In the genomic region with DNA sequence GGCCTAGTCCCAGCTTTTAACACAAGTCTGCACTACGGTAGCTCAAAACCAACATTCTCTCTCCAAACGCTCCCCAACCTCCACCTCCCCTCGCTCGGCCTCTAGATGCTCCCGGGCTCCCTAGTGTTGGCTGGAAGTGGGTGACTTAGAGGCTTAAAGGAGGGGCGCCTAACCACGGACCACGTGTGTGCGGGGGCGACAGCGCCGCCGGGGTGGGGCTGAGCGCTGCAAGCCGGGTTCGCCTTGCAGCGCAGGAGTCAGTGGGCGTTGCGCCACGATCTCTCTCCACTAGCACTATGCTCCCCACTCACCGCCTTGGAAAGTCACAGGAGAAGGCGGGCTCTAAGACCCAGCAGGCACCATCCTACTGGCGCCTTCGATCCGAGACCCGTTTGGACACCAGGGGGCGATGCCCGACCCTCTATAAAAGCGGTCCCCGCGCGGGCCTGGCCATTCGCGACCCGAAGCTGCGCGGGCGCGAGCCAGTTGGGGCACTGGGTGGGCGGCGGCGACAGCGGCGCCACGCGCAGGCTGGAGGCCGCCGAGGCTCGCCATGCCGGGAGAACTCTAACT, we compare ENCODE assay signal across 8 mouse cellular contexts. TPM values are rescaled to one million over a fixed set of nuclear protein-coding genes. Genes with fewer than 3 reads are reported as not detected.
A peak's percentile ranks its signal among the peaks of the same experiment; 100 is the strongest.
DNase-seq lines count a peak whose midpoint lies in the region; ATAC-seq and TF ChIP-seq lines count a peak whose summit lies in the region.

Cebpa (plus strand) TSS at position 453 of the 573 bp plus-strand sequence.

- H3K27ac ChIP-seq in embryonic facial prominence, embryonic 10.5 days (replicated peaks) = peak within 1 kb of the TSS; percentile 76
- peak within 1 kb of the TSS; percentile 59 for H3K27ac ChIP-seq in kidney, adult 2 months (ENCODE audit: insufficient read depth, low read depth, low read length)
- H3K27ac ChIP-seq in limb, embryonic 11.5 days (replicated peaks; ENCODE audit: low read depth, low read length) = no peak within 1 kb of the TSS
- H3K27ac ChIP-seq in midbrain, embryonic 13.5 days = no peak within 1 kb of the TSS
- peak within 1 kb of the TSS; percentile 99 for H3K27ac ChIP-seq in small intestine, adult 2 months (ENCODE audit: insufficient read depth, low read depth, low read length)

- no peaks in the 10 kb centered on the region for H3K36me3 ChIP-seq in embryonic facial prominence, embryonic 10.5 days (replicated peaks)
- H3K36me3 ChIP-seq in kidney, adult 2 months (ENCODE audit: control insufficient read depth, insufficient read depth, low read length) = no peaks in the 10 kb centered on the region
- H3K36me3 ChIP-seq in limb, embryonic 11.5 days (ENCODE audit: control insufficient read depth, insufficient read depth, low read length) = no peaks in the 10 kb centered on the region
- no peaks in the 10 kb centered on the region for H3K36me3 ChIP-seq in midbrain, embryonic 13.5 days
- H3K36me3 ChIP-seq in small intestine, adult 2 months (ENCODE audit: control insufficient read depth, insufficient read depth, low read length) = no peaks in the 10 kb centered on the region

- peak; percentile 82 for ATAC-seq in limb, embryonic 11.5 days (ENCODE audit: insufficient number of reproducible peaks, low FRiP score, low TSS enrichment, low read depth)
- ATAC-seq in midbrain, embryonic 13.5 days = peak; percentile 90

- DNase-seq in adrenal gland, postnatal 10 days = peak; percentile 99
- peak; percentile 95 for DNase-seq in embryonic facial prominence, embryonic 10.5 days (ENCODE audit: low spot score)
- peak; percentile 97 to 99 for DNase-seq in heart, adult 18-20 months
- peak; percentile 98 for DNase-seq in kidney, adult 2 months
- peak; percentile 97 for DNase-seq in limb, embryonic 11.5 days (ENCODE audit: low spot score)
- DNase-seq in MN1 (ENCODE audit: low spot score) = no peak

- no peaks in the 10 kb centered on the region for H3K9me3 ChIP-seq in embryonic facial prominence, embryonic 10.5 days
- no peaks in the 10 kb centered on the region for H3K9me3 ChIP-seq in limb, embryonic 11.5 days (ENCODE audit: control insufficient read depth, low read length)
- H3K9me3 ChIP-seq in midbrain, embryonic 13.5 days = no peaks in the 10 kb centered on the region

- peak within 1 kb of the TSS; percentile 68 for H3K4me3 ChIP-seq in embryonic facial prominence, embryonic 10.5 days
- H3K4me3 ChIP-seq in kidney, adult 2 months (ENCODE audit: insufficient read depth, low read depth, low read length) = peak within 1 kb of the TSS; percentile 79
- peak within 1 kb of the TSS; percentile 47 for H3K4me3 ChIP-seq in limb, embryonic 11.5 days (ENCODE audit: low read depth, low read length)
- H3K4me3 ChIP-seq in midbrain, embryonic 13.5 days (replicated peaks) = peak within 1 kb of the TSS; percentile 53
- peak within 1 kb of the TSS; percentile 92 for H3K4me3 ChIP-seq in small intestine, adult 2 months (ENCODE audit: low read depth, low read length)

- peak; percentile 90 for TF ChIP-seq POLR2A in kidney, adult 2 months (IDR thresholded peaks at IDR 0.05; ENCODE audit: low read depth, low read length)
- TF ChIP-seq POLR2A in small intestine, adult 2 months (IDR thresholded peaks at IDR 0.05; ENCODE audit: low read depth, low read length) = peak; percentile 99

- peaks cover 93% of the 10 kb centered on the region for H3K27me3 ChIP-seq in embryonic facial prominence, embryonic 10.5 days (replicated peaks; ENCODE audit: low read depth, poor library complexity, severe bottlenecking)
- H3K27me3 ChIP-seq in kidney, adult 2 months (replicated peaks; ENCODE audit: control insufficient read depth, insufficient read depth, low read length) = no peaks in the 10 kb centered on the region
- peaks cover 60% of the 10 kb centered on the region for H3K27me3 ChIP-seq in limb, embryonic 11.5 days (ENCODE audit: control insufficient read depth, insufficient read depth, low read length)
- peaks cover 80% of the 10 kb centered on the region for H3K27me3 ChIP-seq in midbrain, embryonic 13.5 days
- no peaks in the 10 kb centered on the region for H3K27me3 ChIP-seq in small intestine, adult 2 months (ENCODE audit: control insufficient read depth, insufficient read depth, low read length)

- WGBS in embryonic facial prominence, embryonic 10.5 days = under 1% methylated on average over 50 of the region's 50 CpGs
- WGBS in kidney, adult 2 months = under 1% methylated on average over 50 of the region's 50 CpGs
- under 1% methylated on average over 50 of the region's 50 CpGs for WGBS in limb, embryonic 11.5 days
- WGBS in midbrain, embryonic 13.5 days = under 1% methylated on average over 50 of the region's 50 CpGs
- WGBS in small intestine, adult 2 months = under 1% methylated on average over 50 of the region's 50 CpGs

- peak within 1 kb of the TSS; percentile 57 for H3K9ac ChIP-seq in limb, embryonic 11.5 days (ENCODE audit: low read length)
- H3K9ac ChIP-seq in midbrain, embryonic 13.5 days (replicated peaks) = peak within 1 kb of the TSS; percentile 57

- peak within 1 kb of the TSS; percentile 96 for H3K4me2 ChIP-seq in limb, embryonic 11.5 days (ENCODE audit: low read depth, severe bottlenecking)
- peak within 1 kb of the TSS; percentile 98 for H3K4me2 ChIP-seq in midbrain, embryonic 13.5 days (replicated peaks)

- TF ChIP-seq CTCF in kidney, adult 2 months (conservative IDR thresholded peaks at IDR 0.05; ENCODE audit: insufficient read depth, insufficient read length, low read depth, low read length) = peak; percentile 84
- peak; percentile 87 for TF ChIP-seq CTCF in small intestine, adult 2 months (IDR thresholded peaks at IDR 0.05; ENCODE audit: extremely low read depth, insufficient read length, insufficient replicate concordance, low read depth, low read length)

- peaks cover 42% of the 10 kb centered on the region for H3K4me1 ChIP-seq in embryonic facial prominence, embryonic 10.5 days
- no peaks in the 10 kb centered on the region for H3K4me1 ChIP-seq in kidney, adult 2 months (ENCODE audit: control insufficient read depth, insufficient read depth, low read length)
- H3K4me1 ChIP-seq in limb, embryonic 11.5 days (ENCODE audit: control insufficient read depth, insufficient read depth, low read length) = peaks cover 11% of the 10 kb centered on the region
- peaks cover 30% of the 10 kb centered on the region for H3K4me1 ChIP-seq in midbrain, embryonic 13.5 days (replicated peaks)
- H3K4me1 ChIP-seq in small intestine, adult 2 months (ENCODE audit: control insufficient read depth, insufficient read depth, insufficient read length, low read length) = peaks cover 15% of the 10 kb centered on the region

RNA-seq across cellular contexts. Expression of gene Cebpa, which starts in this region (rescaled TPM):
- 100 to 1,000 TPM; 237 to 238 TPM for total RNA-seq in adrenal gland, postnatal 10 days (2021)
- polyA plus RNA-seq in embryonic facial prominence, embryonic 10.5 days (2016; fragmentation: Nextera tagmentation; extraction: Ambion mirVana) = 0.39 and 0.45 TPM in 2 replicates
- 10 to 100 TPM in 1 of 2 experiments, 1 to 10 TPM in 1; 8.0 to 22.5 TPM for total RNA-seq in heart, adult 18-20 months (2021)
- polyA plus RNA-seq in kidney, adult 2 months (2012; rRNA removed) = 41.6 and 55.2 TPM in 2 replicates
- 0.58 and 0.67 TPM in 2 replicates for polyA plus RNA-seq in limb, embryonic 11.5 days (2014; fragmentation: Nextera tagmentation; extraction: Ambion mirVana)
- polyA plus RNA-seq in midbrain, embryonic 13.5 days (2015; fragmentation: Nextera tagmentation; extraction: Ambion mirVana) = 0.41 and 0.47 TPM in 2 replicates
- polyA plus RNA-seq in small intestine, adult 2 months (2012; rRNA removed) = 39.2 and 105 TPM in 2 replicates

Comparison
In these comparisons a context has a peak if more than half of its experiments do, and no peak if none do; other contexts are left out.
1. RNA of gene Cebpa (total RNA-seq): 237 to 238 TPM in adrenal gland, postnatal 10 days; 8.0 to 22.5 TPM in heart, adult 18-20 months; every median in the first group is over 10 times any median in the second.
2. RNA of gene Cebpa (polyA plus RNA-seq): 39.2 to 105 TPM in small intestine, adult 2 months and 41.6 to 55.2 TPM in kidney, adult 2 months; 0.58 to 0.67 TPM in limb, embryonic 11.5 days, 0.41 to 0.47 TPM in midbrain, embryonic 13.5 days and 0.39 to 0.45 TPM in embryonic facial prominence, embryonic 10.5 days; every median in the first group is over 10 times any median in the second.
3. Peak in DNase-seq, H3K4me3 ChIP-seq and H3K27ac ChIP-seq in embryonic facial prominence, embryonic 10.5 days; RNA of the gene not detected or under 1 TPM.
4. Peak in DNase-seq, ATAC-seq, H3K4me3 ChIP-seq, H3K9ac ChIP-seq and H3K4me2 ChIP-seq in limb, embryonic 11.5 days; RNA of the gene not detected or under 1 TPM.
5. Peak in ATAC-seq, H3K4me3 ChIP-seq, H3K9ac ChIP-seq and H3K4me2 ChIP-seq in midbrain, embryonic 13.5 days; RNA of the gene not detected or under 1 TPM.
6. H3K27ac ChIP-seq: peak in kidney, adult 2 months (single experiment) and small intestine, adult 2 months (single experiment); none in limb, embryonic 11.5 days (single experiment) and midbrain, embryonic 13.5 days (single experiment).
7. Peak in every context shown above with its lines, with median percentiles within 50 percentile points of each other: H3K4me3 ChIP-seq.